Mouse (Mus musculus) layer of hippocampus, postnatal 10 days (tissue): ENCODE measurements around the gene Copg2. TPM values are rescaled to one million over a fixed set of nuclear protein-coding genes. Genes with fewer than 3 reads are reported as not detected.
"Not testable (repeated sequence)": the region's sequence is repeated elsewhere in the genome, so short reads cannot be mapped to it uniquely, and the experiment has no call there.

Experiments used
- DNase-seq, 2 experiments: peaks; one replicate each; pipeline ENCODE4 v3.0.0; 2021; ENCODE audit warnings: low spot score in 2 of 2
- total RNA-seq, 2 experiments: library from RNA; stranded (reverse); gene quantifications; 2 replicates each; pipeline ENCODE4 v1.2.3; 2021

Copg2 gene
- total RNA-seq, 2 experiments from 2014 or later: 49.1 to 53.2 TPM

DNA sequence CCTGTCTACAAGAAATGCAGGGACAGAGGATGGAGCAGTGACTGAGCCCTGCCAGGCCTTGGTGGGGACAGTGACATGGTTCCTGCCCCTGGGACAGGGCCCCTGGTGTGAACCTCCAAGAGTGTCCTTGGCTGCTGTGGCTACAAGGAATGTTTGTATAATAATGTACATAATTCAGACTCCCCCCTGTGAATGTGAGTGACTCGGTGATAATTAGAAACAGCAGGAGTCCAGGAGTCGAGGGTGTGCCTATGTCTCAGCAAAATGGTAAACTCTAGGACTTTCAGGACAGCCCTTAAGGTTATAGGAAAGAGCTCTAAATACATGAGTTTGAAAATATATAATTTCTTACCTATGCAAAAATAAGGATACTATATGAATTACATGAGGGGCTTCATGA, 64.4 kb downstream of the Copg2 start:
- DNase-seq: no peak

DNA sequence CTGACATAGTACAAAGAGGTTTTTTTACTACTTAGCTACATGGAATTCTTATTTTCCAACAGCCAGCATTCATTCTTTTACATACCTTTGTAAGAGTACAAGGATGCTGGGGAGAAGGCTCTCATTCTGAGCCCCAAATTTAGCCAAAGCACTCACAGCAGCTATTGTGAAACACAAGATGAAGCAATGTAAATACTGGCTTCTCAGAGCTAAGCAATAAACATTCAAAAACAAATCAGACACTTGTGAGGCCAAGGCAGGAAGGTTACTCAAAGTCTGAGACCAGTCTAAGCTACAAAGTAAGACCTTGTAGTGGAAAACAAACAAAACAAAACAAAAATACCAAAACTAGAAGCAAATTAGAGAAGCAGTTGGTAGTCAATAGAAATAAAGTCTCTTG, 83.0 kb downstream of the Copg2 start:
- no peak for DNase-seq

DNA sequence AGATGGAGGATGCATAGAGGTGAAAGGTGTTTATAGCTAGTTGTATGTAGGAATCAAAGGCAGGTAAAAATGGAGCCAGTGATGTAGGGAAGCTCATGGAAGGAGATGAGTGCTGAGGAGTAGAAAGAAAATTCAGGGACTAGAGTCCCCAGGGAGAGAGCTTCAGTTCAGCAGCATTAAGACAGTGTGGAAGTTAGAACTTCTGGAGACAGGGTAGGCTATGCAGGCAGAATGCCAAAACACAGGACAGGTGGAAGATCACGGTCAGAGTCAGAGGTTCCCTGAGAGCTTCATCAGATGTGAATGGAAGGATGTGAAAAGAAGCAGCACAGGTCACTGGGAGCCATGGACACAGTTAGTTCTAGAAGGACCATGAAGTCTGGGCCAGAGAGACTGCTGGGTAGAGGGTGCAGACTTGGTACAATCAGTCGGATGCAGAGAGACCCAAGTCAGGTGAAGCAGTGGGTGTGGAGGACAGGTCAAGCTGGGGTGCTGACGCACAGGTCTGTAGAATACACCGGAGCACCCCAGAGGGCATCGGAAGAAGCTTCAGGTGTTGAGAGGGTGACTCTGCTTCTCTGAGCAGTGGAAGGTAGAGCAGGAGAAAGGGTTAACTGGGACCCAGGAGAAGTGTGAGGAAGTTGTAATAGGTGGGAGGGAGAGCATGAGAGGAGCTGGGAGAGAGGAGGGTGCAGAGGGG, 91.4 kb downstream of the Copg2 start:
- DNase-seq: no peak

DNA sequence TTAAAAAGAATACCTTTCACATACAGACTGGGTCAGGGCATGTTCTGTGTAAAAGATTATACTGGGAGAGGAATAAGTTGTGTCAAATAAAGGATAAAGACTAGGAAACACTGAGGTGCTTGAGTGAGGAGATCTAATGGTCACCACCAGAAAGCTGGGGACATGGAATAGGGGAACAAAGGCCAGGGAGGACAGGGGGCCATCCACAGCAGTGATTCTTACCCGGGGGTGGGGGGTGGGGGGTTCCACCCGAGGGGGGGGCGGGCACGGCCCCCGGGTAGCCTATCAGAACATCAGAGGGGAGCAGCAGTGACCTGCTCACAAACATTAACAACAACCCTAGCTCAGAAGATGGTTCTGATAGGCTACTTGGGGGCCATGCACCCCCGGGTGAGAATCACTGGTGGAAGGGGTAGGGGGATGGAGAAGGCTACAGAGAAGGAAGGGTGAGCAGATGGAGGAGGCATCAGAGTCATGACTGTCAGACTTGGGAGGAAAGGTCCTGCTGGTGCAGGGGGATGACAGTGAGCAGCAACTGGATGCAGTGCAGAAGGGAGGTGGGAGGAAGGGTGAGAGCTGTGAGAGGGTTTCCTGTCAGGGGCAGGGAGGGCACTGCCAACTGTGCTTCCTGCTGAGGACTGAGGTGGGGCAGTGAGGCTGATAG, 92.1 kb downstream of the Copg2 start:
- peak; percentile 17 to 25 for DNase-seq

DNA sequence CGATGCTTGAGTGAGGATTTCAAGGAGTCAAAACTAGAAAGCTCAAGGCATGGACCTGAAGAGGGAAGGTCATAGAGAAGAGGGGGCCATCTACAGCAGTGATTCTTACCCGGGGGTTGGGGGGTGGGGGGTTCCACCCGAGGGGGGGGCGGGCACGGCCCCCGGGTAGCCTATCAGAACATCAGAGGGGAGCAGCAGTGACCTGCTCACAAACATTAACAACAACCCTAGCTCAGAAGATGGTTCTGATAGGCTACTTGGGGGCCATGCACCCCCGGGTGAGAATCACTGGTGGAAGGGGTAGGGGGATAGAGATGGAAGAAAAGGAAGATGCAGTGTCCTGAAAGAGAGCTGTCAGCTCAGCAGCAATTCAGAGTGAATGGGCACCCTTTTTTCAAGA, 93.7 kb downstream of the Copg2 start:
- not testable (repeated sequence) for DNase-seq

DNA sequence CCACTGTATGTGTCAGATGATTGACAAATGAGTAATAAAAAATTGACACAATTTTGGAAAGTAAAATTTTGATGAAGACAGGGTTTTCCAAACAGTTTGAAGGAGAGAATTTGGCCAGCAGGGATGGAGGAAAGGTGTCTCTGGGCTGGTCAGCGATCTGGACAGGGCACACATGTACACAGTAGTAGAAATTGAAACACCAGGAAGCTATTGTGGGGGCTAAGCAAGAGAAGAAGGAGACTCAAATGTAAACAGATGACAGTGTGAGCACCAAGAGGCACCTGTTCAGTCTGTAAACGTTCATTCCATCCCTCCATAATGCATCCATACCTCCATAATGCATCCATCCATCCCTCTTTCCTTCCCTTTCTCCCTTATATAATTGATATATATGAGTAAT, 145.4 kb downstream of the Copg2 start:
- DNase-seq: no peak

DNA sequence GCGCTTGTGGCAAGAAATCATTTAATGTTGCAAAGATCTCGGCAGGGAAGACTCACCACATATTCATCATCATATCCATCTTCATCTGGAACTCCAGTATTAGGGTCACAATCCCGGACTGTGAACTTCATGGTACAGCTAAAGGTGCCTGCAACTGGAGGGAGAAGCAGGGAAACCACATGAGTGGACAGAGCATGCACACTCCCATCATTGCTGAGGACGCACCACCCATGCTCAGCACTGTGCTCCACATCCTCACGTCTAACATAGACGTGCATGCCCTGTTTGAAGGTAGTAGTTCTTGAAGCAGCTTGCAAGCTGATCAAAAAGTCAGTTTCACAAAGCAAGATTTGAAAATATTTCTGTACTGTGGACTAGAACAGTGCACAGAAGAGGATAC, 146.1 kb downstream of the Copg2 start:
- no peak for DNase-seq

DNA sequence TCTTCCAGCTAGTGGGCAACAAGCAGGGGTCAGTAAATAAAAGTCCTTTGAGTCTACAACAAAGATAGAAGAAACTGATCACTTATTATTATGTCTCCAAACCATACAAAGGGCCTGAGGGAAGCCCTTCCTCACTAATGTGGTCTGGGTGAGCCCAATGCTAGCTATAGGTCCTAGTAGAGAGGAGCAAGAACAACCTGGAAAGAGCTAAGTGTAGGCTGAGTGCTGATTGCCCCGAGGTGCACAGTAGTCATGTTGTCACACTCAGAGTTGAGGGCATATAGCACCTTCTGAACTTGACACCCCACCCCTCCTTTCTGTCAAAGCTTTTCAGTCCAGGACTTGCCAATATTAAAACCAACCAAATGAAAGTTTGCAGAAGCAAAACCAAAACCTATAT, 146.7 kb downstream of the Copg2 start:
- no peak for DNase-seq

DNA sequence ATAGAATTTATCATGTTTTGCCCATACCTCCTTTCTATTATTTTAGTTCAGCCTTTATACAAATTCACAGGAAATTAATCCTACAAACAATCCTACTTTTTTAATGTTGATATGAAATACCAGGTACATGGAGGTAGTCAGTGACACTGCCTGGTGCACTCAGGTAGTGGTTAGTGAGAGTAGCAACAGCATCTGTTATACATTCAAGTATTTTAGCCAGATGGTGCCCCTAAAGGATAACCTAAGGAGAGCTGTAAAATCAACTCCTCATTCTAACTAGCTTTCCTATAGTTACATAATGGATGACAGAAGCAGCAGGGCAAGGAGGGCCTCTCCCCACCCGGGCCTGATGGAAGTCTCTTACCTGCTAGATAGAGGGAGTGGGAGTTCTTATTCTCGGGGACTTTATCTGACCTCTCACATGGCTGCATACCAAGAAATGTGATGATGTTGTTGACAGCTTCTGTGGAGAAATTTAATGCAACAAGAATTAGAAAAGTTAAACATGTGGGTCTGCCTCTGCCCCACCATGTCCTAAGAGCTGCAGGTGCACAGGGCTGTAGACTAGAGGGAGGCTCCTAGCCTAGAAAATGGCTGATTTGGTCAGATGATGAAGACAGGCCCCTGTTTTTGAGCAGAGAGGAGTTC, 147.4 kb downstream of the Copg2 start:
- no peak for DNase-seq

DNA sequence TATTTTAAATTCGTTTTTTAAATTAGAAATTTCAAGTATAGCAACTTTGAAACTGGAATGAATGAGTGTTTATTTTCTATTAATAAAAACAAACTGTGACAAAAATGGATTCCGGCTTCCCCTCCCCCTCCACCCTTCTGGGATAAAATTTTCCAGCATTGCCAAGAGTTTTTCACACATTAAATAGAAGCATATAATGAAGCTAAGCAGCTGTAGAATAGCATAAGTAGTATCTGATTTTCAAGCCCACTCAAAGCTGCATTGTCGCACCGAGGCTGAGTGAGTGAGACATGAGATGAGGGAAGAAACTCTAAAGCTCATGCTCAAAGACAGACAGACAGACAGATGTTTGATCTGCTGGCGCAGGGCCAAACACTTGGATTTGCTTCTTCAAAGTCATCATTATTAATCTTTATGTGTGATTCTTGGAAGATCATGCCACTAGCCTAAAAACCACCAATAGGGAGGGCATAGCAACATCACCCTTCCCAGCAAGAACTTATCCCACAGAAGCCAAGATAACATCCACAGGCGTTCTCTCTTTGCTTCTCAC, 148.2 kb downstream of the Copg2 start:
- DNase-seq: peak in 1 of 2 experiments; percentile 39

DNA sequence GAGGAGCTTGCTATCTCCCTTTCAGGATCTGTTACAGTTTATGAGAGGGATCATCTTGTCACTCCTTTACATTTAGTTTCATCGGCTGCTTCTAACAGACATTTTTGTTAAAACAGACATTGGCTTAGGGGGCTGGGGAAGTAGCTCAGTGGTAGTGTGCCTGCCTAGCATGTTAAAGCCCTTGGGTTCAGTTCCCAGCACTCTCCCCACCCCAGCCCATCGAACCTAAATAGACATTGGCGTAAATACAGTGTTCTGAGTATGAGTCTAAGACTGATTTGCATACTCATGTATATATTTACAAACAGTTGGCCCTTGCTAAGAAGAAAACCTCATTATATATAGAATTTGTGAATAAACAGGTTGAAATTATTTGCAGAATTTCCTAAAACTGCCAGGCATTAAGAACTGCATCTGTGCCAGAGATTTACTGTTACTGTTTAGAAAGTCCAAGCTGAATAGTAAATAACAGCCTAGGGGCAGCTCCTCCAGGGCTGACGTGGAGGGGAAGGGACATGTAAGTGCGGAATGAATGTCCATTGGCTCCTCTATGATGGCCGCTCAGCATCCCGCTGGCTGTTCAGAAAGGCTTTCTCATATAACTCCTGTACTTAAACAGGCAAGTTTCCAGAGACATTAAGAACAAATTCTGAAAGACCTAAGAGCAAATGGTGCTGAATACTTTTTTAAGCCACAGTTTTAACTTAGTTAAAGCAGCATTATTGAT, 148.8 kb downstream of the Copg2 start:
- no peak for DNase-seq

DNA sequence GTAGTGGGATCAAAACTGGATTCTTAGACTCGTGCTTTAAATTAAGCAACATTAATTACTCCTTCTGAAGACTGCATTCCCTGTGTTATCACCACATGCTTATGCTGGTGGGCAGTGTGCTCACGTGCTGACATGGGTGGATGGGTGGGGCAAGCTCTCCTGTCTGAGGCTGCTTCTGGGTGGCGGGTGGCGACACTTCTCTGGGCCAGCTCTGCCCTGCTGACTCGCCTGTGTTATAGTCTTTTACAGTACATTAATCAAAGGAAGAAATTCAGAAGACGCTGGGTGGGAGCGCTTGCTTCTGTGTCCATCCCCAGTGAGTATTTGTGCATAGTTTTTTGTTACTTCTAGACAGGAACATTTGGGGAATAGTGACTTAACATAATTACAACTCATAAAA, 151.0 kb downstream of the Copg2 start:
- no peak for DNase-seq

DNA sequence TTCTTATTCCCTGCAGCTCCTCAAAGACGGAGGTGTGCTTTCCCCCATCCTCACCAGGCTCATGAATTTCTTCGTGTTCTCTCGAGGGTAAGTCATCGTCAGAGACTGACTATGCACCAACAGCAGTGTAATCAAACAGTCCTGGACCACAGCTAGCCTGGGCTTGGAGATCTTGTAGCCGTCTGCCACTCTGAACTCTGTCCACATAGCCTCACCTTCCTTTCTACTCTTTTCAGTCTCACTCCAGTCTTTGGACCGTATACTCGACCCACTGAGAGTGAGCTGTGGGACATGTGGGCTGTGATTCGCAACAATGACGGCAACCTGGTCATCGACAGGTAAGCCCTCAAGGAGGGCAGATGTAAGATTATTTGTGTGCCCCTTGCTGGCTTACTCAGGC, 151.7 kb downstream of the Copg2 start:
- DNase-seq: no peak

DNA sequence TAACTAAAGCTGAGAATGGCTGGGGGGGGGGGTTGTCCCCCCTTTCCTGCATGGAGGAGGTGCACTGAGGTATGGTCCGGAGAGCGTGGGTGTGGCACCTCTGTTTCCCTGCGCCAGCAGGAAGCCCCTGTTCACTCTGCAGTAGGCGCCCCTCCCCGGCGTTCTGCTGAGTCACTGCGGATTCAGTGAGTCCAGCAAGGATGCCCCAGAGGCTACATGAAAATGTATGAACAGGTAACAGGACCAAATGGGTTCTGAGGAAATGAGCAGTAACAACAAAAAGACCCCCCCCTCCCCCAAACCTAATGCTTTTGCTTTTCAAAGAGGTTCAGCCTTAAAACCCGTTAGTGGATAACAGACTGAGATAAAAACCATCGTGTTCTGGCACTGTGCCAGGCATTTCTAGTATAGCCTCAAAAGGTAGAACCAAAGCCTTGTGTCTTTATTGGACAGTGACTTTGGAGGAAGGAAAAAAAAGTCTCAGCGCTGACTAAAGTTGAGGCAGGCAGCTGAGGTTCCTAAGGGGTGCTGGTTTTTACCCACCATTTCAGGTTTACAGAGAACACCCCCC, 157.3 kb downstream of the Copg2 start:
- peak in 1 of 2 experiments; percentile 26 for DNase-seq

DNA sequence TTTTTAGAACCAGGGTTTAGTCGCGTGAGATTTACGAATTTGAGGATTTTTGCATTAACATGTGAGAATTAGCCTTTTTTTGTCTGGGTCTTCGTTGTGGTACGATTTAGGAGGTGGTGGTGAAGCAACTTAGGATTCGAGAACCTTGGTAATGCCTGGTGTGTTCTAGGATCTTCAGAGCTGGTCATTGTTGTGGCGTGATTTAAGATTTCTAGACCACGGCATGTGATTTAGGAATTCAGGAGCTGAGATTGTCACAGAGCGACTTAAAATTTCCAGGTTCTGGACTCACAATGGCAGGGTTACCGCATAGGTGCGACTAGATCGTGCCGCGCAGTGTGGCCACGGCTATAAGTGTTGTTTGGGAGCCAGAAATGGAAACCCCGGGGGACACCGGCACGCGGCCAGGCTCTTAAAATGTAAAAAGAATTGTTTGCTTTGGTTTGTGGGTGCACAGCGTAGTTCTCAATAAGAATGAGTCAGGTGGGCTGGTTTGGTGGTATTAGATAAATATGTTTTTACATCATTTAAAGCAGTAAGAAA, 158.1 kb downstream of the Copg2 start:
- DNase-seq: no peak

DNA sequence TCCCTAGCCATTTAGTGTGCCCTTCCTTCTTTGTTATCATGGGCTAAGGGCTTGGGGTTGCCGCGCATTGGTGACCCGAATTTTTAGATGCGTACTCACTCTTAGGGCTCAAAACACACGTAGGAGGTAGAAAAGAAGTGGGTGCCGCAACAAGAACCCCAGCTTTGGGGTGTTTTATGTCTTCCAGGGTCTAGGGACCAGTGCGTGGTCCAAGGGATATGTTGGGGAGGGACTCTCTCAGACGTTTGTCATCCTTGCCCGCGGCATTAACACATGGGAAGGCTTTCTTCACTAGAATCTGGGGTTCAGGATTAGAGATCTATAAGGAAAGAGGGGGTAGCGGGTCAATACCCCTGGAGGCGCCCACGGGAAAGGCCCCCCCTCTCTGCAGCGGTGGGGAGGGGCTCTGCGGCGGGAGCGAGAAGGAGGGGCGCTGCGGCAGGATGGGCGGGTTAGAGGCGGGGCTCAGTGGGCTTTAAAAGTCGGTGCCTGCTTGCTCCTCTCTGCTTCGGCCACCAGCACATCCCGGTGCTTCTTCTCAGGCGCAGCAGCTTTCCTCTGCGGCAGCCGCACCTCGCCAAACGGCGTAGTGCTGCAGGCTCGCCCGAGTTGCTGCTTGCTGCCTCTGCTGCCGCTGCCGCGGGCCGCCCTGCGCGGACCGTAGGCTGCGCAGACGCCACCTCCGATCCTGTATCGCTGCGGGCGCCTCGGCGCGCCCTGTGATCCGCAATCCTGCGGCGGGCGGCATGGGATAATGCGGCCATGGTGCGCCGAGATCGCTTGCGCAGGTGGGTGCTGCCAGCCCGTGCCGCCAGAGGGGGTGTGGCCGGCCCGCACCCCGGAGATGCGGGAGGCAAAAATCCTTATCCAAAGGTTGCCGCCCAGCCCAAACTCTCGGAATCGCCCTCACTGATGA, 158.8 kb downstream of the Copg2 start:
- peak; percentile 70 to 79 for DNase-seq

DNA sequence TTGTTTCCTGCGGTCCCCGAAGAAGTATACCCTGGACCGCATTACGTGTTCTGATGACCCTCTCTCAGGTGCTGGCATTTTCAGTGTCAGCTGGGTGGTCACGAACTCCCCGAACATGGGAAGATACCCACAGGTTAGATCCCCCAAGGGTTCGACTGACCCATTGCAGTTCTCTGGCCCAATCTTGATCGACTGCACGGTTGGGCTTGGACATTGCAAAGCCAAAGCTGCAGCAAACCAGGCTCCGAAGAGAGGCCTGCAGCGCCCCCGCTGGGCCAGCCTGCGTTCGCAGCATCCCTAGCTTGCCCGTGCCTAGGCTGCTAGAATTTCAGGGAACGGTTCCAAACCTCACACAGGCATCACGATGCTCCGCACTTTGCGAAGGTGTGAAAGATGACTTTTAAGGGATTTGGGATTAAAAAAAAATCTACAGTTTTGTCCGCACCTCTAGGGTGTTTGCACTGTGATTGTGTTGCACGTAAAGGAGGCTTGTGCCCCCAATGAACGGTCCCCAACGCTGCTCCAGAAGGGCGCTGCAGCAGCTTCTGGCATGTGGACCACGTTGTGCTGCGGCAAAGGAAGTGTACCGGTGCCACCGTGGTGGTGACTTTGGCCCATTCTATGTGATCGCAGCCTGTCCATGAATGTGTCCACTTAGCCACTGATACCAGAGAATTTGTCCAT, 159.6 kb downstream of the Copg2 start:
- DNase-seq: peak; percentile 72 to 79

DNA sequence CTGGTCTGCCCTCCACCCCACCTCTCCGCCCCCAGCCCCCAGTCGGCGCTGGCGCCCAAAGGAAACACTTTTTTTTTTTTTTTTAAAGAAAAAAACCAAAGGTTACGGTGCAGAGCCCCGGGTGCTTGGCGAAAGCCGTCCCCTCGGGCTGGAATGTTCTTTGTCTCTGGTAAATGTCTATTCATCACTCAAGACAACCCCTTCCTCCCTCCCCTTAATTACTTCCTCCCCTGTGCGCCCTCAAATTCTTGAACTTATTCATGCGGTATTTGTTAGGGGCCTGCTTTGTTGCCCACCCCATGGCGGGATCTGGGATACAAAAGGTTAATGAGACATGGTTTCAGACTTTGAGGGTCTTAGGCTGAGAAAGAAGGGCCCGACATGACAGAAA, 160.2 kb downstream of the Copg2 start:
- DNase-seq: no peak

DNA sequence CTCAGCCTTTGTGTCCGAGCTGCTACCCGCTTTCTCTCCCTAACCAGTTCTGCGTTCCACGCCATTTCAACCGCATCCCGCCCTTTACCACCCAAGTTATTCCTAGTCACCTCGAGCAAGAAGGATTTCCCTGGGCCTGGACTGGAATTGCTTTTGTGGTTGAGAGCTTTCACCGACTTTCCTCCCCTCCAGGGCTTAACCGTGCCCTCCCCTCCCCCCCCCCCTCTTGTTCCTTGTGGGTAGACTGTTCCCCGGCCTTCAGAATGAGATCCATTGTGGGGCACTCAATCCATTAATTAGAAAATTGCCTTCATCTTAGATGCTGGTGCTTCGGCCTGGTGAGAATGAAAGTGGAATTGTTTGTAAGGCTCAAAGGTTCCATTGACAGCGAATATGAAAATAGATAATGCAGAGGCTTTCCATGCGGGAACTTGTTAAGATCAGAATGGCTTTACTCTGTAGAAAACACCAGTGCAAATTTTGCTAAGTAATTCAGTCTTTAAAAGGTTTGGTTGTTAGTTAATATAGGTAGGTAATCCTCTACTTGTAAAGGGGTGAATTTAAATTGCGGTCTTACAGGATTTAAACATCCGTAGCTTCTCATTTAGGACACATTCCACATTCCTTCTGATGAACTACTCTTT, 160.7 kb downstream of the Copg2 start:
- no peak for DNase-seq
